Mouse (Mus musculus): ENCODE data around the gene Slc12a9. TPM values are rescaled to one million over a fixed set of nuclear protein-coding genes. Genes with fewer than 3 reads are reported as not detected.
A peak's percentile ranks its signal among the peaks of the same experiment; 100 is the strongest.

The Slc12a9 gene
- total and polyA plus RNA-seq, 2 experiments = 4.7 to 20.3 TPM

DNA sequence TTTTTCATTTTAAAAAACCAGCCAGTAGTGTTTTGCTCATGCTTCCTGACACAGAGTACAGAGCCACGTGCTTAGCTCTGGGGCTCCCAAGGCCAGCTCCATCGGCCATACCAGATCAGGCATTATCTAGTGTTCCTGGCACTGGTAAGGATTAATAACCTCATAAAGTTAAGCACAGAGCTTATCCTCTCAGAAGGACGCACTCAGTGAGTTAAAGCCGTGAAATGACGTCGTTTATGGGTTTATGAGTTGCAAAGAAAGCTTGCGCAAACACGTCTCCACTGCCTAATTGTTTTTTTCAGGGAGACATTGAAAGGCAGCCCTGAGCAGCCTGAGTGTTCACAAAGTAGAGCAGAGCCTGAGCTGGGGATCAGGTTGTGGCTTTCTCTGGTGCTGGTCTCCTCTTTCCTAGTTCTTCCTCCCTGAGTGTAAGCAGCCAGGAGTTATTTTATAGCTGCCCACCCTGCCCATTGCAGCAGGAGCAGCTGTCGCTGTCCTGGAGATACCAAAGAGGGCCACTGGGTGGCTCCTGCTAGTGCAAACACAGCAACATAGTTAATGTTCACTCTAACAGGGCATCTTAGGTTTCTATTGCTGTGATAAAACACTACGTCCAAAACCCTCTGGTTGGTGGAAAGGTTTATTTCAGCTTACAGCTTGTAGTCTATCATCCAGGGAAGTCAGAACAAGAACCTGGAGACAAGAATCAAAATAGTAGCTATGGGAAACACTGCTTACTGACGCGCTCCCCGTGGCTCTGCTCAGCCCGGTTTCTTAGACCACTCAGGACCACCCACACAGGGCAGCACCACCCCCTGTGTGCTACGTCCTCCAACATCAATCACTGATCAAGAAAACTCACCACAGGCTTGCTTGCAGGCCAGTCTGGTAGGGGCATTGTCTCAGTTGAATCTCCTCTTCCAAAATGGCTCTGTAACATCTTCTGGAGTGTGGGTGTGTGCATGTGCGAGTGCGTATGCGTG, 55.7 kb downstream of the Slc12a9 start:
- no peak overlapping the region for H3K27ac ChIP-seq (replicated peaks; ENCODE audit: insufficient read depth, low read depth, low read length)
- no peaks in the 10 kb centered on the region for H3K36me3 ChIP-seq (ENCODE audit: control insufficient read depth, insufficient read depth, low read length)
- H3K4me3 ChIP-seq (ENCODE audit: insufficient read depth, low read depth, low read length) = no peak overlapping the region
- no peak for TF ChIP-seq POLR2A (IDR thresholded peaks at IDR 0.05; ENCODE audit: extremely low read depth, insufficient read depth, low read length)
- TF ChIP-seq CTCF (IDR thresholded peaks at IDR 0.05; ENCODE audit: low read depth, low read length) = peak; percentile 55
- H3K9ac ChIP-seq (ENCODE audit: low read depth, low read length) = no peak overlapping the region
- H3K27me3 ChIP-seq (ENCODE audit: control insufficient read depth, insufficient read depth, low read length) = peaks cover 4% of the 10 kb centered on the region; the same call in 1 of the 2 replicates
- WGBS = 47% methylated on average over 18 of the region's 18 CpGs
- H3K4me1 ChIP-seq (ENCODE audit: control insufficient read depth, insufficient read depth, low read length) = no peaks in the 10 kb centered on the region
- no peak for DNase-seq (ENCODE audit: extremely low read depth, low read depth, low spot score)
- H3K79me2 ChIP-seq (ENCODE audit: control insufficient read depth, insufficient read depth, low read length) = no peaks in the 10 kb centered on the region

DNA sequence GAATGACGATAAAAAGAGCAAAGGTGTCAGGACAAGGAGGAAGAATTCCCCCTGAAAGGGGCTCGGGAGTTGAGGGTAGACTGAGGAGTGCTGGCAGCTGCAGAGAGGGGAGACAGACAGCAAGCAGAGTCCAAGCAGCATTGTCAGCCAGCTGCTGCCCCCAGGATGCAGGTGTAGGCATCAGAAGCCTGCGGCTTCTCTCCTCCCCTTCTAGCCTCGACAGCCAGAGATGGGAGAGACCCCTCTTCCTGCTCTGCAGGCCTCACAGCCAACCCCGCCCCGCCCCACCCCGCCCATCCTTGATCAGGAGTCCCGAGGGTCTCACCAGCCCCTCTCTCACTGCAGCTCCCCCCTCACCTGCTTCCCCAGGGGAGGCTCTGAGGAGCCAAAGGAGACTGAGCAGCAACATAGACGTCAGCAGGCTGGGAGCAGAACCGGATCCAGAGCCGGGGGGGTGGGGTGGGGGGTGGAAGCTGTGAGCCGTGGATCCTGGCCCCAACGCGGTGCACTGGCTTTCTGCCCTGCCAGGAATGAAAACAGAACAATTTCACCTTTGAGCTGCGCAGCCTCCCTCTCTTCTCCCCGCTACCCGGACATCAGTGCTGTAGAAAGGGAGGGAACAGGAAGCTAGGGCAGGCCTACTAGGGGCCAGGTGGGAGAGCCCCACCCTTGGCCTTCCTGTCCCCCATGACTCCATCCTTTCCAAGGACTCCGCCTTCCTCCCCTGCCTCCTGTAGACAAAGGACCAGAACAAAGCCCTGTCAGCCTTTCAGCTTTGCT, 65.1 kb downstream of the Slc12a9 start:
- TF ChIP-seq CTCF (IDR thresholded peaks at IDR 0.05; ENCODE audit: low read depth, low read length) (no peak), POLR2A (IDR thresholded peaks at IDR 0.05; ENCODE audit: extremely low read depth, insufficient read depth, low read length) (no peak)
- H3K36me3 ChIP-seq (ENCODE audit: control insufficient read depth, insufficient read depth, low read length) = no peaks in the 10 kb centered on the region
- no peak overlapping the region for H3K9ac ChIP-seq (ENCODE audit: low read depth, low read length)
- no peaks in the 10 kb centered on the region for H3K79me2 ChIP-seq (ENCODE audit: control insufficient read depth, insufficient read depth, low read length)
- H3K4me3 ChIP-seq (ENCODE audit: insufficient read depth, low read depth, low read length) = no peak overlapping the region
- no peak overlapping the region for H3K27ac ChIP-seq (replicated peaks; ENCODE audit: insufficient read depth, low read depth, low read length)
- no peaks in the 10 kb centered on the region for H3K27me3 ChIP-seq (ENCODE audit: control insufficient read depth, insufficient read depth, low read length)
- H3K4me1 ChIP-seq (ENCODE audit: control insufficient read depth, insufficient read depth, low read length) = no peaks in the 10 kb centered on the region
- no peak for DNase-seq (ENCODE audit: extremely low read depth, low read depth, low spot score)
- WGBS = 30% methylated on average over 18 of the region's 18 CpGs

DNA sequence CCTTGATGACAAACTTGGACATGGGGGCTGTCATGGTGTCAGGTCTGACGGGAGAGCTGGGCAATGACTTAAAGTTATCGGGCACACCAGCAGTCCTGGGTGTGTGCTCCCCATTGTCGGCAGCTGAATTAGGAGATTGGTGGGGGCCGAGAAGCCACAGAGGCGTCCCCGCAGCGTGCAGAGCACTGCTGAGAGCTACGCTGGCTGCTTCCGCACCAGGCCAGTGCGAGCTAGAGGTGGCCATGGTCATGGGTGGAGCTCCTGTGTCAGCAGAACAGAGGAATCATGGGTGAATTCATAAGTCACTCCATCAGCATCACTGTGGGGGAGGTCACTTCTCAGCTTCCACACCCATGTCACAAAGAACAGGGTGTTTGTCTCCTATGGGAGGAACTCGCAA, 68.6 kb downstream of the Slc12a9 start:
- H3K9ac ChIP-seq (ENCODE audit: low read depth, low read length) = no peak overlapping the region
- DNase-seq (ENCODE audit: extremely low read depth, low read depth, low spot score) = no peak
- TF ChIP-seq CTCF (IDR thresholded peaks at IDR 0.05; ENCODE audit: low read depth, low read length) = no peak
- no peak for TF ChIP-seq POLR2A (IDR thresholded peaks at IDR 0.05; ENCODE audit: extremely low read depth, insufficient read depth, low read length)
- no peak overlapping the region for H3K4me3 ChIP-seq (ENCODE audit: insufficient read depth, low read depth, low read length)
- 92% methylated on average over 11 of the region's 11 CpGs for WGBS
- H3K27me3 ChIP-seq (ENCODE audit: control insufficient read depth, insufficient read depth, low read length) = no peaks in the 10 kb centered on the region
- no peaks in the 10 kb centered on the region for H3K4me1 ChIP-seq (ENCODE audit: control insufficient read depth, insufficient read depth, low read length)
- no peaks in the 10 kb centered on the region for H3K36me3 ChIP-seq (ENCODE audit: control insufficient read depth, insufficient read depth, low read length)
- H3K27ac ChIP-seq (replicated peaks; ENCODE audit: insufficient read depth, low read depth, low read length) = no peak overlapping the region
- H3K79me2 ChIP-seq (ENCODE audit: control insufficient read depth, insufficient read depth, low read length) = no peaks in the 10 kb centered on the region

Other genes starting within 250 kb of the Slc12a9 start
- 9.3 and 11.2 TPM in 2 replicates for gene Trim56, start 217.4 kb downstream of the Slc12a9 start, total RNA-seq (2014; rRNA removed)
- 4.3 and 5.7 TPM in 2 replicates for gene Trim56, start 217.4 kb downstream of the Slc12a9 start, polyA plus RNA-seq (2012; rRNA removed)
- gene Muc3, start 184.3 kb downstream of the Slc12a9 start, total RNA-seq (2014; rRNA removed) = 0.28 TPM in 1 of 2 replicates, not detected in the other
- gene Muc3, start 184.3 kb downstream of the Slc12a9 start, polyA plus RNA-seq (2012; rRNA removed) = 0.19 and 0.37 TPM in 2 replicates
- gene Muc3a, start 121.2 kb downstream of the Slc12a9 start, total RNA-seq (2014; rRNA removed) = not detected in 2 replicates
- 0.10 and 0.12 TPM in 2 replicates for gene Muc3a, start 121.2 kb downstream of the Slc12a9 start, polyA plus RNA-seq (2012; rRNA removed)
- gene Ache, start 46.1 kb downstream of the Slc12a9 start, total RNA-seq (2014; rRNA removed) = 0.28 and 0.34 TPM in 2 replicates
- 0.36 and 0.55 TPM in 2 replicates for gene Ache, start 46.1 kb downstream of the Slc12a9 start, polyA plus RNA-seq (2012; rRNA removed)
- gene Ufsp1, start 39.0 kb downstream of the Slc12a9 start, total RNA-seq (2014; rRNA removed) = 1.1 and 1.4 TPM in 2 replicates
- 6.3 and 7.9 TPM in 2 replicates for gene Ufsp1, start 39.0 kb downstream of the Slc12a9 start, polyA plus RNA-seq (2012; rRNA removed)
- gene Srrt, start 25.9 kb downstream of the Slc12a9 start, total RNA-seq (2014; rRNA removed) = 20.7 and 25.2 TPM in 2 replicates
- gene Srrt, start 25.9 kb downstream of the Slc12a9 start, polyA plus RNA-seq (2012; rRNA removed) = 36.2 and 61.5 TPM in 2 replicates
- gene Trip6, start 19.2 kb downstream of the Slc12a9 start, total RNA-seq (2014; rRNA removed) = 5.8 and 6.5 TPM in 2 replicates
- 14.7 and 25.0 TPM in 2 replicates for gene Trip6, start 19.2 kb downstream of the Slc12a9 start, polyA plus RNA-seq (2012; rRNA removed)
- gene Ephb4, start 16.5 kb upstream of the Slc12a9 start, total RNA-seq (2014; rRNA removed) = 10.8 and 15.5 TPM in 2 replicates
- gene Ephb4, start 16.5 kb upstream of the Slc12a9 start, polyA plus RNA-seq (2012; rRNA removed) = 14.0 and 14.1 TPM in 2 replicates
- under 0.01 TPM in 1 of 2 replicates, not detected in the other for gene Zan, start 143.5 kb upstream of the Slc12a9 start, total RNA-seq (2014; rRNA removed)
- gene Zan, start 143.5 kb upstream of the Slc12a9 start, polyA plus RNA-seq (2012; rRNA removed) = 0.02 TPM in 1 of 2 replicates, not detected in the other
- gene Pop7, start 168.9 kb upstream of the Slc12a9 start, total RNA-seq (2014; rRNA removed) = 5.9 and 8.0 TPM in 2 replicates
- 15.4 and 17.8 TPM in 2 replicates for gene Pop7, start 168.9 kb upstream of the Slc12a9 start, polyA plus RNA-seq (2012; rRNA removed)
- gene Gigyf1, start 185.0 kb upstream of the Slc12a9 start, total RNA-seq (2014; rRNA removed) = 2.7 and 4.2 TPM in 2 replicates
- gene Gigyf1, start 185.0 kb upstream of the Slc12a9 start, polyA plus RNA-seq (2012; rRNA removed) = 9.3 and 14.0 TPM in 2 replicates
- gene Epo, start 199.6 kb upstream of the Slc12a9 start, total RNA-seq (2014; rRNA removed) = not detected in 2 replicates
- gene Epo, start 199.6 kb upstream of the Slc12a9 start, polyA plus RNA-seq (2012; rRNA removed) = not detected in 2 replicates
- gene Gnb2, start 199.9 kb upstream of the Slc12a9 start, total RNA-seq (2014; rRNA removed) = 87.2 and 134 TPM in 2 replicates
- gene Gnb2, start 199.9 kb upstream of the Slc12a9 start, polyA plus RNA-seq (2012; rRNA removed) = 332 and 431 TPM in 2 replicates
- not detected in 2 replicates for gene Actl6b, start 219.9 kb upstream of the Slc12a9 start, total RNA-seq (2014; rRNA removed)
- gene Actl6b, start 219.9 kb upstream of the Slc12a9 start, polyA plus RNA-seq (2012; rRNA removed) = not detected in 2 replicates
- gene Tfr2, start 236.2 kb upstream of the Slc12a9 start, total RNA-seq (2014; rRNA removed) = 225 and 288 TPM in 2 replicates
- gene Tfr2, start 236.2 kb upstream of the Slc12a9 start, polyA plus RNA-seq (2012; rRNA removed) = 478 and 486 TPM in 2 replicates

All from liver, adult 2 months (tissue).